ENCODE assay signal across 8 mouse cellular contexts in genomic region chr13:24937108-24937838, GRCm38 (mm10). TPM values are rescaled to one million over a fixed set of nuclear protein-coding genes. Genes with fewer than 3 reads are reported as not detected.
DNase-seq lines count a peak whose midpoint lies in the region; ATAC-seq and TF ChIP-seq lines count a peak whose summit lies in the region.

Gene Aldh5a1 (minus strand): TSS chr13:24937661.

- TF ChIP-seq POLR2A in ES-Bruce4 (IDR thresholded peaks at IDR 0.05; ENCODE audit: insufficient read depth, low read length) = no peak

- DNase-seq in cerebellum, adult 11 months = peak; percentile 75
- DNase-seq in heart, postnatal 14 days = peak; percentile 81 to 82
- DNase-seq in large intestine, adult 2 months (ENCODE audit: low read depth, low spot score) = peak; percentile 44
- DNase-seq in lung, adult 18-20 months = peak; percentile 65 to 71
- DNase-seq in thymus, postnatal 10 days (ENCODE audit: low spot score in 2 of 2) = peak; percentile 25 to 51

- intact Hi-C loops in heart, postnatal 14 days (cut with DNase I) = no loop called here

- ATAC-seq in forebrain, embryonic 16.5 days = peak; percentile 92
- ATAC-seq in neutrophil, adult 5-6 weeks (ENCODE audit: extremely low read depth, insufficient number of reproducible peaks, low FRiP score, poor library complexity, severe bottlenecking) = 0 out of 2 replicates have a peak, but pooled peaks have one; percentile 21

- H3K27ac ChIP-seq in ES-Bruce4 (ENCODE audit: insufficient read depth, low read length) = no peak within 1 kb of the TSS
- H3K27ac ChIP-seq in forebrain, embryonic 16.5 days (ENCODE audit: low read length) = peak within 1 kb of the TSS; percentile 70

- H3K9me3 ChIP-seq in ES-Bruce4 (replicated peaks; ENCODE audit: control insufficient read depth, insufficient read depth, low read length, poor library complexity, severe bottlenecking) = no peaks in the 10 kb centered on the region
- no peaks in the 10 kb centered on the region for H3K9me3 ChIP-seq in forebrain, embryonic 16.5 days (ENCODE audit: control insufficient read depth, low read length)

- peak within 1 kb of the TSS; percentile 83 for H3K4me3 ChIP-seq in ES-Bruce4 (ENCODE audit: low read depth, low read length)
- H3K4me3 ChIP-seq in forebrain, embryonic 16.5 days (replicated peaks; ENCODE audit: low read length) = peak within 1 kb of the TSS; percentile 89

- TF ChIP-seq CTCF in ES-Bruce4 (IDR thresholded peaks at IDR 0.05; ENCODE audit: low read depth, low read length) = peak; percentile 39

- TF ChIP-seq EP300 in ES-Bruce4 (IDR thresholded peaks at IDR 0.05; ENCODE audit: insufficient read depth, low read depth, low read length) = no peak

- no peaks in the 10 kb centered on the region for H3K36me3 ChIP-seq in ES-Bruce4 (ENCODE audit: control insufficient read depth, insufficient read depth, low read length, poor library complexity, severe bottlenecking)
- no peaks in the 10 kb centered on the region for H3K36me3 ChIP-seq in forebrain, embryonic 16.5 days (ENCODE audit: control insufficient read depth, insufficient read depth)

- WGBS in forebrain, embryonic 16.5 days = under 1% methylated on average over 74 of the region's 75 CpGs
- under 1% methylated on average over 75 of the region's 75 CpGs for WGBS in large intestine, adult 2 months

- no peaks in the 10 kb centered on the region; the same call in 1 of the 2 replicates for H3K27me3 ChIP-seq in ES-Bruce4 (ENCODE audit: control insufficient read depth, insufficient read depth, low read length, poor library complexity, severe bottlenecking)
- no peaks in the 10 kb centered on the region for H3K27me3 ChIP-seq in forebrain, embryonic 16.5 days (replicated peaks; ENCODE audit: control insufficient read depth, insufficient read depth, low read length)

- peak within 1 kb of the TSS; percentile 96 for H3K9ac ChIP-seq in ES-Bruce4 (ENCODE audit: low read depth, poor library complexity, severe bottlenecking)
- peak within 1 kb of the TSS; percentile 86 for H3K9ac ChIP-seq in forebrain, embryonic 16.5 days (replicated peaks; ENCODE audit: low read depth, low read length)

- peak within 1 kb of the TSS; percentile 92 for H3K4me2 ChIP-seq in forebrain, embryonic 16.5 days (ENCODE audit: low read length)

- no peaks in the 10 kb centered on the region for H3K4me1 ChIP-seq in ES-Bruce4 (ENCODE audit: control insufficient read depth, insufficient read depth, low read length)
- peaks cover 11% of the 10 kb centered on the region for H3K4me1 ChIP-seq in forebrain, embryonic 16.5 days (replicated peaks; ENCODE audit: control insufficient read depth, insufficient read depth, low read length)

RNA-seq across cellular contexts. Expression of gene Aldh5a1, which starts in this region (rescaled TPM):
- polyA plus RNA-seq in ES-Bruce4 (2011; ENCODE audit: insufficient read depth, insufficient read length, low read depth, missing spikeins) = 14.2 and 14.6 TPM in 2 replicates
- 8.2 and 9.0 TPM in 2 replicates for polyA plus RNA-seq in forebrain, embryonic 16.5 days (2015; fragmentation: Nextera tagmentation; extraction: Ambion mirVana)
- total RNA-seq in heart, postnatal 14 days (2021) = 10 to 100 TPM; 18.2 to 20.5 TPM
- 3.4 and 5.3 TPM in 2 replicates for polyA plus RNA-seq in large intestine, adult 2 months (2012; rRNA removed)
- 0.12 TPM in 1 of 2 replicates, not detected in the other for total RNA-seq in neutrophil, adult 5-6 weeks (2017)

Comparison
In these comparisons a context has a peak if more than half of its experiments do, and no peak if none do; other contexts are left out.
1. RNA of gene Aldh5a1 (total RNA-seq): 18.2 to 20.5 TPM in heart, postnatal 14 days; 0.12 TPM in neutrophil, adult 5-6 weeks; every median in the first group is over 10 times any median in the second.
2. Peak in ATAC-seq in neutrophil, adult 5-6 weeks; RNA of the gene not detected or under 1 TPM.
3. Peak in every context shown above with its lines, with median percentiles within 50 percentile points of each other: DNase-seq.